Mouse (Mus musculus) testis, adult 2 months (tissue): Measurements from ENCODE around the gene Gnai1.

ENCODE experiments used
- CTCF ChIP-seq: fragments of 200-500 bp; IDR thresholded peaks from 2 replicates; pipeline ENCODE4 v1.5.1; 2012; ENCODE audit warnings: low read depth, mild to moderate bottlenecking, inconsistent platforms, low read length, moderate library complexity; ENCODE audit not compliant: control insufficient read depth, insufficient read depth, insufficient replicate concordance
- POLR2A ChIP-seq: fragments of 200-500 bp; IDR thresholded peaks from 2 replicates; pipeline ENCODE4 v1.6.1; 2012; ENCODE audit warnings: low read depth, mild to moderate bottlenecking, inconsistent platforms, low read length, moderate library complexity; ENCODE audit not compliant: control insufficient read depth

GRCm38 (mm10) chr5:18323534-18323933 lies 36.6 kb downstream of the Gnai1 start:
- TF ChIP-seq CTCF, result no peak
- TF ChIP-seq POLR2A, result no peak
